In the genomic region with DNA sequence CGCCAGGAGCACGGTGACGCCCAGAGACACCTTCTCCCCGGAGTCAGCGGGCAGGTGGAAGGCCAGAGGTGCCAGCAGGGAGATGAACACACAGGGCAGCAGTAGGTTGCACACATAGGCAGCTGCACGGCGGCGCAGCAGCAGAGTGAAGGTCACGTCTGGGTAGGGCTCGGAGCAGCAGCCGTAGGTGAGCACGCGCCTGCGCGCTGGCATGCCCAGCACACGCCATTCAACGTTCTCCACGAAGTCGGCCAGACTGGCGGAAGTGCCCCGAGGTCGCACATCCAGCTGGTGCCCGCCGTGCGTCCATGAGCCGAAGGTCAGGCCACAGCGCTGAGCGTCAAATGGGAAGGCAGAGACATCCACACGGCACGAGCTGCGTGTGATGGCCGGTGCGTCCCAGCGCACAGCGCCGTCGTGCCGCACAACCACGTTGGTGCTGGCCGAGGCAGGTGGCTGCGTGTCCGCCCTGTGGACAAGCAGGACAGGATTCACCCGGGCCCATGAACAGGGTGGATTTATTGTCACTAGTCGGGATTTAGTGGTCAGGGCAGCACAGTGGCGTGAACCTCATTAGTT, we compare ENCODE assay signal across 36 mouse cellular contexts. TPM values are rescaled to one million over a fixed set of nuclear protein-coding genes. Genes with fewer than 3 reads are reported as not detected.
A peak's percentile ranks its signal among the peaks of the same experiment; 100 is the strongest.
DNase-seq lines count a peak whose midpoint lies in the region; ATAC-seq and TF ChIP-seq lines count a peak whose summit lies in the region.
"Had no signal": no experiment of that assay in that cellular context is flagged by ENCODE, and none has a peak within 500 bp of the region (broad histone marks: within the 10 kb centered on the region; RNA-seq: fewer than 3 reads in every experiment).

No protein-coding gene starts in this region.

- no peak overlapping the region for H3K27ac ChIP-seq in gastrocnemius, adult 2 months
- H3K27ac ChIP-seq: embryonic facial prominence, embryonic 12.5 days; hindbrain, embryonic 15.5 days; layer of hippocampus, adult 2 months; limb, embryonic 13.5 days; liver, embryonic 12.5 days; midbrain, embryonic 12.5 days had no signal

- no peak for TF ChIP-seq POLR2A in myocyte (IDR thresholded peaks at IDR 0.05; ENCODE audit: insufficient read length, low read depth)

- H3K4me3 ChIP-seq in gastrocnemius, adult 2 months: no peak overlapping the region
- H3K4me3 ChIP-seq in megakaryocyte, embryonic 14.5 days (replicated peaks): peak overlapping the region; percentile 51
- H3K4me3 ChIP-seq in myocyte: no peak overlapping the region
- H3K4me3 ChIP-seq: embryonic facial prominence, embryonic 12.5 days; hindbrain, embryonic 15.5 days; layer of hippocampus, adult 2 months; limb, embryonic 13.5 days; liver, embryonic 12.5 days; midbrain, embryonic 12.5 days had no signal

- no peak for ATAC-seq in megakaryocyte, adult 5-6 weeks (ENCODE audit: poor library complexity, severe bottlenecking)
- ATAC-seq: forebrain, embryonic 14.5 days; inflammation-experienced regulatory T-cells, adult 6 months; liver, embryonic 12.5 days; Patski had no signal

- H3K4me2 ChIP-seq in myocyte (ENCODE audit: low read depth): no peak overlapping the region
- H3K4me2 ChIP-seq: embryonic facial prominence, embryonic 12.5 days; heart, embryonic 11.5 days; hindbrain, embryonic 15.5 days; limb, embryonic 13.5 days; liver, embryonic 12.5 days; midbrain, embryonic 12.5 days had no signal

- H3K4me1 ChIP-seq in megakaryocyte, embryonic 14.5 days: peaks cover 46% of the 10 kb centered on the region
- H3K4me1 ChIP-seq: embryonic facial prominence, embryonic 12.5 days; hindbrain, embryonic 15.5 days; limb, embryonic 13.5 days; midbrain, embryonic 12.5 days had no signal

- no peaks in the 10 kb centered on the region for H3K79me2 ChIP-seq in myocyte (ENCODE audit: control insufficient read depth, insufficient read depth)

- DNase-seq in gastrocnemius, adult 2 months: peak; percentile 35
- no peak for DNase-seq in gastrocnemius, postnatal 36 days
- DNase-seq in ES-CJ7 (ENCODE audit: low read depth, low spot score) (peak; percentile 52), adipocyte (ENCODE audit: low spot score) (no peak)
- DNase-seq in frontal cortex, adult 2 months (ENCODE audit: extremely low spot score in 1 of 2, low spot score in 1 of 2): no peak
- DNase-seq: adrenal gland, adult 8-10 months; cerebellum, adult 11-12 months; cerebellum, adult 9-11 months; embryo, embryonic 11 days; heart, postnatal 36 days; kidney, adult 2 months; kidney, postnatal 36 days; lung, adult 18-20 months; lung, postnatal 14 days; thymus, postnatal 14 days had no signal

- no peaks in the 10 kb centered on the region for H3K9me3 ChIP-seq in megakaryocyte, embryonic 14.5 days
- H3K9me3 ChIP-seq: embryonic facial prominence, embryonic 12.5 days; hindbrain, embryonic 15.5 days; limb, embryonic 13.5 days; liver, embryonic 12.5 days; midbrain, embryonic 12.5 days had no signal

- no peak for TF ChIP-seq CTCF in gastrocnemius, adult 2 months (IDR thresholded peaks at IDR 0.05)

- intact Hi-C loops in gastrocnemius, adult 2 months (cut with DNase I): no loop called here
- intact Hi-C loops in gastrocnemius, postnatal 36 days (cut with DNase I): no loop called here

- no peak overlapping the region for H3ac ChIP-seq in myocyte (ENCODE audit: control insufficient read depth, insufficient read length)

- H3K27me3 ChIP-seq in megakaryocyte, embryonic 14.5 days (replicated peaks): peaks cover 47% of the 10 kb centered on the region
- H3K27me3 ChIP-seq in myocyte (ENCODE audit: control insufficient read depth, insufficient read depth, insufficient read length): peaks cover 8% of the 10 kb centered on the region
- H3K27me3 ChIP-seq: embryonic facial prominence, embryonic 12.5 days; hindbrain, embryonic 15.5 days; limb, embryonic 13.5 days had no signal

- peaks cover 3% of the 10 kb centered on the region for H3K36me3 ChIP-seq in megakaryocyte, embryonic 14.5 days (replicated peaks; ENCODE audit: low read length)
- H3K36me3 ChIP-seq in myocyte (ENCODE audit: control insufficient read depth, insufficient read depth): no peaks in the 10 kb centered on the region

TF ChIP-seq in myocyte, 11 proteins besides CTCF, POLR2A, EP300 and RAD21:
- TF ChIP-seq MAX (IDR thresholded peaks at IDR 0.05; ENCODE audit: low read depth) (no peak), SRF (IDR thresholded peaks at IDR 0.05; ENCODE audit: control insufficient read depth, insufficient read length, low read depth) (no peak), TCF3 (IDR thresholded peaks at IDR 0.05; ENCODE audit: insufficient read length, low read depth) (no peak), MYOD1 (IDR thresholded peaks at IDR 0.05; ENCODE audit: control insufficient read depth in 1 of 3, insufficient read length in 2 of 3, low read depth in 2 of 3) (peak in 1 of 3 experiments; percentile 9), REST (IDR thresholded peaks at IDR 0.05; ENCODE audit: insufficient read depth, insufficient read length) (no peak), POLR2AphosphoS2 (IDR thresholded peaks at IDR 0.05; ENCODE audit: insufficient read length, low read depth) (peak; percentile 72)

RNA-seq across cellular contexts. Expression of a gene that starts 3.4 kb away (rescaled TPM):
- total RNA-seq in gastrocnemius, adult 2 months (2021): not detected
- not detected for total RNA-seq in gastrocnemius, postnatal 36 days (2021)
- 0.18 TPM in 1 of 2 replicates, not detected in the other for polyA plus RNA-seq in megakaryocyte, embryonic 14.5 days (2012; ENCODE audit: insufficient read depth, low replicate concordance)
- not detected in 2 replicates for total RNA-seq in megakaryocyte, adult 5-6 weeks (2015)
- total RNA-seq in megakaryocyte, adult 5-6 weeks (2017): not detected in 2 replicates
- polyA plus RNA-seq in myocyte (2012; fragmentation: generic; extraction: Trizol): 0.04 TPM
- 8.6 and 10.8 TPM in 2 replicates for polyA plus RNA-seq in frontal cortex, adult 2 months (2012; rRNA removed)
- total RNA-seq: gastrocnemius, adult 8-10 months; granulocyte monocyte progenitor cell, adult 5-6 weeks; heart, postnatal 36 days; MEL had no signal
- polyA plus RNA-seq: embryonic facial prominence, embryonic 12.5 days; forebrain, embryonic 14.5 days; heart, embryonic 11.5 days; hindbrain, embryonic 15.5 days; inflammation-experienced regulatory T-cells, adult 6 months; kidney, adult 2 months; kidney, embryonic 16.5 days; limb, embryonic 13.5 days; liver, embryonic 12.5 days; midbrain, embryonic 12.5 days; Patski had no signal

RNA-seq across cellular contexts. Expression of a gene that starts 4.0 kb away (rescaled TPM):
- 10 to 100 TPM; 18.3 to 30.4 TPM for total RNA-seq in gastrocnemius, adult 2 months (2021)
- total RNA-seq in gastrocnemius, postnatal 36 days (2021): 10 to 100 TPM; 12.9 to 16.4 TPM
- polyA plus RNA-seq in megakaryocyte, embryonic 14.5 days (2012; ENCODE audit: insufficient read depth, low replicate concordance): not detected in 2 replicates
- total RNA-seq in megakaryocyte, adult 5-6 weeks (2015): 0.20 TPM in 1 of 2 replicates, not detected in the other
- not detected in 2 replicates for total RNA-seq in megakaryocyte, adult 5-6 weeks (2017)
- 6.9 TPM for polyA plus RNA-seq in myocyte (2012; fragmentation: generic; extraction: Trizol)
- 0.34 and 0.50 TPM in 2 replicates for polyA plus RNA-seq in frontal cortex, adult 2 months (2012; rRNA removed)
- total RNA-seq: granulocyte monocyte progenitor cell, adult 5-6 weeks; layer of hippocampus, adult 2 months; layer of hippocampus, postnatal 25 days; left cerebral cortex, postnatal 36 days; MEL had no signal
- polyA plus RNA-seq: Patski had no signal

RNA-seq across cellular contexts. Expression of a gene that starts 11.7 kb away (rescaled TPM):
- total RNA-seq in gastrocnemius, adult 2 months (2021): 100 to 1,000 TPM; 480 to 491 TPM
- 100 to 1,000 TPM; 439 to 486 TPM for total RNA-seq in gastrocnemius, postnatal 36 days (2021)
- not detected in 2 replicates for polyA plus RNA-seq in megakaryocyte, embryonic 14.5 days (2012; ENCODE audit: insufficient read depth, low replicate concordance)
- not detected in 2 replicates for total RNA-seq in megakaryocyte, adult 5-6 weeks (2015)
- not detected in 2 replicates for total RNA-seq in megakaryocyte, adult 5-6 weeks (2017)
- 44.4 TPM for polyA plus RNA-seq in myocyte (2012; fragmentation: generic; extraction: Trizol)
- polyA plus RNA-seq in frontal cortex, adult 2 months (2012; rRNA removed): 0.12 and 0.13 TPM in 2 replicates
- total RNA-seq: adrenal gland, adult 8-10 months; layer of hippocampus, adult 2 months; layer of hippocampus, postnatal 25 days; left cerebral cortex, postnatal 36 days; MEL had no signal
- polyA plus RNA-seq: inflammation-experienced regulatory T-cells, adult 6 months; Patski had no signal

RNA-seq across cellular contexts. Expression of a gene that starts 30.3 kb away (rescaled TPM):
- total RNA-seq in gastrocnemius, adult 2 months (2021): 1 to 10 TPM in 1 of 2 experiments, under 1 TPM in 1; 0.10 to 1.3 TPM
- total RNA-seq in gastrocnemius, postnatal 36 days (2021): under 1 TPM; 0.42 to 0.54 TPM
- polyA plus RNA-seq in megakaryocyte, embryonic 14.5 days (2012; ENCODE audit: insufficient read depth, low replicate concordance): not detected in 2 replicates
- total RNA-seq in megakaryocyte, adult 5-6 weeks (2015): 0.41 TPM in 1 of 2 replicates, not detected in the other
- 0.20 and 0.37 TPM in 2 replicates for total RNA-seq in megakaryocyte, adult 5-6 weeks (2017)
- polyA plus RNA-seq in myocyte (2012; fragmentation: generic; extraction: Trizol): not detected
- polyA plus RNA-seq in frontal cortex, adult 2 months (2012; rRNA removed): 1.8 and 2.0 TPM in 2 replicates
- total RNA-seq: granulocyte monocyte progenitor cell, adult 5-6 weeks; MEL had no signal
- polyA plus RNA-seq: forebrain, embryonic 14.5 days; heart, embryonic 11.5 days; hindbrain, embryonic 15.5 days; kidney, adult 2 months; limb, embryonic 13.5 days; liver, embryonic 12.5 days; midbrain, embryonic 12.5 days; neural tube, embryonic 14.5 days; Patski; stomach, embryonic 14.5 days had no signal

RNA-seq across cellular contexts. Expression of a gene that starts 47.7 kb away (rescaled TPM):
- 1 to 10 TPM in 1 of 2 experiments, under 1 TPM in 1; 0.50 to 1.2 TPM for total RNA-seq in gastrocnemius, adult 2 months (2021)
- under 1 TPM; 0.54 to 0.66 TPM for total RNA-seq in gastrocnemius, postnatal 36 days (2021)
- 0.51 and 0.64 TPM in 2 replicates for polyA plus RNA-seq in megakaryocyte, embryonic 14.5 days (2012; ENCODE audit: insufficient read depth, low replicate concordance)
- 0.39 and 0.40 TPM in 2 replicates for total RNA-seq in megakaryocyte, adult 5-6 weeks (2015)
- total RNA-seq in megakaryocyte, adult 5-6 weeks (2017): not detected in 2 replicates
- 0.12 TPM for polyA plus RNA-seq in myocyte (2012; fragmentation: generic; extraction: Trizol)
- polyA plus RNA-seq in frontal cortex, adult 2 months (2012; rRNA removed): 3.9 and 4.3 TPM in 2 replicates

Comparison
In these comparisons a context has a peak if more than half of its experiments do, and no peak if none do; other contexts are left out.
1. DNase-seq: peak in gastrocnemius, adult 2 months (single experiment) and ES-CJ7 (single experiment); none in gastrocnemius, postnatal 36 days (0 of 2), adipocyte (single experiment) and frontal cortex, adult 2 months (0 of 2).
2. RNA of a gene that starts 4.0 kb away (total RNA-seq): 18.3 to 30.4 TPM in gastrocnemius, adult 2 months and 12.9 to 16.4 TPM in gastrocnemius, postnatal 36 days; 0.20 TPM in megakaryocyte, adult 5-6 weeks; every median in the first group is over 10 times any median in the second.
3. RNA of a gene that starts 11.7 kb away (total RNA-seq): 480 to 491 TPM in gastrocnemius, adult 2 months and 439 to 486 TPM in gastrocnemius, postnatal 36 days; not detected in megakaryocyte, adult 5-6 weeks; every median in the first group is over 100 times any median in the second.